Mouse (Mus musculus) layer of hippocampus, adult 8-10 months (tissue): ENCODE data around the gene Hoxa10. TPM values are rescaled to one million over a fixed set of nuclear protein-coding genes. Genes with fewer than 3 reads are reported as not detected.

ENCODE experiments used
- DNase-seq, 2 experiments: peaks; one replicate each; pipeline ENCODE4 v3.0.0; 2022; ENCODE audit warnings: low spot score in 2 of 2
- total RNA-seq, 4 experiments: library from RNA; stranded (reverse); gene quantifications; 2 replicates each; pipeline ENCODE4 v1.2.4; 2022

Hoxa10 gene
- total RNA-seq, 4 experiments from 2014 or later = not detected

DNA sequence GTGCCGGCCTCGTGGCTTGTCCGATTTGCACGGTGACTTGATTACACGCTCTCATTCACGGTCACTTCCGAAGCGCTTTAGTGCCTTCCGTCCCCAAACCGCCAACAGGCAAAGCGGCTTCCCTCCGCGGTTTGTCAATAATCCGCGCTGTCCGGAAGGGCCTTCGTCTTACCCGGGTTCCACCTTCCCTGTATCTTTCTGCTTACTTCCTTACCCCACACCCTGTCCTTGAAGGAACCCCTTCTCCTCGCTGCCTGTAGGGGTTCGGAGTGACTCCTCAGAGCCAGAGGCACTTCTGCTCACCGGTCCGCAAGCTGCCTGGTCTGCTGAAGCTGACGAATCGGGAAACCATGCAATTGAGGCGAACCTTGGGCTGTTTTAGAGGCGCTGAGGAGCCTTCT lies 5.7 kb upstream of the Hoxa10 start:
- no peak for DNase-seq

DNA sequence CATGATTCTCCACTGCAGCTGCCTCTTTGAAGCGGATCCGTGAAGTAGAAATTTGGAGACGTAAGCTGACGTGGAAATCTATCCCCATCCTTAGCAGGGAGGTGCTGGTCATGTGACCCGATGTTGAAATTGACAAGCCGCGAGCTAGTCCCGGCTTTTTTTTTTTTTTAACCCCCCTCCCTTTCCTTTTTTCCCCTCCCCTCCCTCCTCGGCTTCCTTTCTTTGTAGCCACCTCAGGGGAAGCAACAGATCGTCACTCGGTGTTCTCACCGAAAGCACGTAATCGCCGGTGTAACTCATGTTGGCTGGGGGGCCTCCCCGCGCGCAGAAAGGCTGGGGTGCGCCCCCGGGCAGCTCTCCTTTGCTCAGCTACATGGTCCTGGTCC lies 5.1 kb upstream of the Hoxa10 start, which contains the start of gene Hoxa11:
Gene Hoxa11, minus strand, starts transcription at position 54 of the 386 bp plus-strand sequence.
- DNase-seq = no peak

DNA sequence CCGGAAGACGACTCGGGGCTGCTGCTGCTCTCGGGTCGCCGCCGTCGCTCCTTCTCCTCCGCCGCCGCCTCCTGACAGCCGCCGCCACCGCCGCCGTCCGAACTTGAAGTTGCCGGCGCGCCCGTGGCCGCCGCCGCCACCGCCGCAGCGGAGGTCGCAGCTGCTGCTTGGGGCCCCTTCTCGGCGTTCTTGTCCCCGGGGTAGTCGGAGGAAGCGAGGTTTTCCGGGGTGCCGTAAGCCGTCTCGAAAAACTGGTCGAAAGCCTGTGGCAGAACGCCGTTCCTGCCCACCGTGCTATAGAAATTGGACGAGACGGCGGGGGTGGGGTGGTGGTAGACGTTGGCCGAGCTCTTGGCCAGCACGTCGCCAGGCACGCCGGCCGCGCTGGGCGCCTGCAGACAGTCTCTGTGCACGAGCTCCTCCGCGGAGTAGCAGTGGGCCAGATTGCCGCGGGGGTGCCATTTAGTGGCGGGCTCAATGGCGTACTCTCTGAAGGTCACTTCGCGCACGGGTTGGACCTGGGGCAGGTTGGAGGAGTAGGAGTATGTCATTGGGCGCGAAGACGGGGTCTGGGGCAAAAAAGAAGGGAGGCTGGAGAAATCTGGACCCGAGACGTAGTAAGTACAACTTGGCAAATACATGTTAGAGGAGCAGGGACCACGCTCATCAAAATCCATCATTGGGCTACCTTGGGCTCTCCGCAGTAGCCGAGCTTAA lies 4.5 kb upstream of the Hoxa10 start:
- DNase-seq = no peak

DNA sequence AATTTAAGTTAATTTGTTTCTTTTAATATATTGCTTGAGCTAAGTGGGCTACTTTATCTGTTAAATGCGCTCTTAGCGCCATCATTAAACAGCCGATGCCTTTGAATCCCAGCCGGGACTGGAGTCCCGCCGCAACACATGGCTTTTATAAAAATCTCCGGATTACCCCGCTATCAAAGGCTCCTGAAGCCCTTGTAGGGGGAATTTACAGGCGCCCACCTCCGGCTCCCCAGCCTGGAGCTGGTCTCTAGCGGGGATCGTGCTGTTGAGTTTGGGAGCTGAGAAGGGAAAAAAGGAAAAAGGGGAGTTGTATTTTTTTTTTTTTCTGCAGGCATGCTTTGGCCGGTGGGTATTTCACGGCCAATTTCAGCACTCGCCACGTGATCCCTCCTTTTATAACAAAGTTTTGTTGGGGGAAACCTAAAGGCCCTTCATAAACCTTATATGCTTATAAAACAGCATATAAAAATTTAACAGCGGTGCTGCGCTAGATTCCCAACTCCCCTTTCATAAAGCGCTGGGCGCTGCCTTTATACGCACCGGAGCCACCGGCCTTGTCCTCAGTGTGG lies 3.9 kb upstream of the Hoxa10 start:
- no peak for DNase-seq

DNA sequence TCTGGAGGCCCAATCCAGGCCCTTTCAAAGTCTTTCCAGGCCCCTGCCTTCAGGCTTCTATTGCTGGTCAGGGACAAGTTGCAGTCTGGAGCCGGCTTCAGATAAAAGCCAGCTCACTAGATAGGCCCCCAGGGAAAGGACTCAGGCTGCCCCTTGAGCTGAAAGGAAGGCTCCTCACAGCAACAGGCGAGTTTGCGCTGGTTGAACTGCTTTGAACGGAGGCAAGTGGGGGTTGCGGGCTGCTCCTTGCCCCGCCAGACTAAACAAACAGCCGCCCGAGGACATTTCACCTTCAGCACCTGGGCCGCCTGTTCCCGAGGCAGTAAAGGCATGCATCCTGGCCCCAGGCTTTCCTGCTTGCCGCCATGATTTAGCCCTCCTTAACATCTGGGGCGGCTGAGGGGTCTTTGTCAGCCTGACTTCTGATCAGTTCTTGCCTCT lies 3.0 kb upstream of the Hoxa10 start:
- DNase-seq = no peak

DNA sequence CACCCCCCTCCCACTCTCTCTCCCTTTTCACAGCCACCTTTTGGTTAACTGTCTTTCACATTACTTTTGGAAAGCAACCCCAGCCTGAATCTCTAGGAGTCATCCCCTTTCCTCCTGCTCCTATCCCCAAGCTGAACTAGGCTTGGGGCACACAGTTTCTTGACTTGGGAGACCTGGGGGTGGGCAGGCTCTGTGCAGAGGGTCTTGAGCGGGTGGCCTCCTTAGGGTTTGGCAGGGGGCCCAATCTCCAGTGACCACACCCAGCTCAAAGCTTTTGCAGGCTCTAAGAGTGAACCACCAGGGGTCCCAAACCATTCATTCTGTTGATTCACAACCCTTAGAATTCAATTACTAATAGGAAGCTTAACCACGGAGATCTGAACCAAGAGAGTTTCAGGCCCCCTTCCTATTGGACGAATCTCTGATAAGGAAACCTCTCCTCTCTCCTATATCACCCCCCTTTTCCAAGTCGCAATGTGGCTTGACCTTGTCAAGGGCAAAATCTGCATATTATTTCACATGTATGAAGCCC lies 2.2 kb upstream of the Hoxa10 start:
- DNase-seq = no peak

DNA sequence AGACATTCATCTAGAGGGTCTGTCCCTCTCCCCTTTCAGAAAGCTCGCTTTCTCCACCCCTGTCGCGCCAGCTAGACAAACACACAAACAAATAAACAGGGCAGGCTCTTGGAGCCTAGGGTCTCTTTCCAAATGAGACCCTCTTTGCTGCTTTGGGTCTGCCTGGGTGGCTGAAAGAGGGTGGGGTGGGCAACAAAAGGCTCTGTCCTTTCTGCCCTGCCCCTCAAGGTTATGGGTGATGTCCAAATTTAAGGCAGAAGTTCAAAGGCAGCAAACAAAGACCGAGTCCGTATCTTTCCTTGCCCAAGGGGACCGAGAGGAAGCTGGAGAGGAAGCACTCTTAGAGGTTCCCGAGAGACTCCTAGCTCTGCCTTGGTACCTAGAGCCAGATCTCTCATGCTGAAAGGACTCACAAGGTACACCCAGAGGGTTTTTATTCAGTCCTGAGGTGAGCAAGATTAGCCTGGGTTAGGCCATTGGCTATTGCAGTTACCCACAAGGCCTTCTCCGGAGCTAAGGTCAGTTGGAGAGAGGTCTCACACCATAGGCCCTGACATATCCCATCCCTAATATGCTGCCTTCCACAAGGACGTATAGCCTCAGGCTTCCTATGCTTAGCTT lies 457 bp upstream of the Hoxa10 start:
- DNase-seq = no peak

DNA sequence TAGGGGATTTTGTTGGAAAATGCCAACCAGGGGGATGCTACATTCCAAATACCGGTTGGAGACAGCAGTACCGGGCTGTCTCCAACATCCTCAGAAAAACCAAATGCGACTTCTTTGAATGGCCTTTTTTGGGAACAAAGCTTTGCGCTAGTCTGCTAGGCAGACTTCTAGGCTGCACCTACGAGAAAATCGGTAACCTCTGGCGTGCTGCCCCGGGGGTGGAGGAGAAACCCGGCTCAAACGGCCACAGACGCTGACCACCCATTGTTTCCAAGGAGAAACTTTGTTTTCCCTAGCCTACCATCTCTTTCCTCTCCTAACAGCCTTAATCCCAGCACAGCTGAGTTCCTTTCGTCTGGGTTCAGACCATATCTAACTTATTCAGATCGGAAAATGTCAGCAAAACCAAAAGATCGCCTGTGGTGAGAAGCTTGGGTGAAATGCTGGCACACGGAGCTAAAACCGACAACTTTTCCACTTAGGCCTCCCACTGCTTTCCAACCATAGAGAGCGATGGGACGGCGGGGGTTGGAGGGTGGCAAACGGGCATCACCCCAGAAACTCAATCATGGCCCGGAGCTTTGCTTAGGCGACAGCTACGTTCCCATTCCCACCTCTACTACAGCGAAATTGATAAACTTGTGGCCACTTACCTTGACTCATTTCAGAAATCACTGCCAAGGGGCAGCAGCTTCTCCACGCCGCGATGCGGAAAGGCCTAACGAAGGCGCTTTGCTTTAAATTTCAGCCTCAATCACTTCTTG lies 847 bp downstream of the Hoxa10 start:
- no peak for DNase-seq

DNA sequence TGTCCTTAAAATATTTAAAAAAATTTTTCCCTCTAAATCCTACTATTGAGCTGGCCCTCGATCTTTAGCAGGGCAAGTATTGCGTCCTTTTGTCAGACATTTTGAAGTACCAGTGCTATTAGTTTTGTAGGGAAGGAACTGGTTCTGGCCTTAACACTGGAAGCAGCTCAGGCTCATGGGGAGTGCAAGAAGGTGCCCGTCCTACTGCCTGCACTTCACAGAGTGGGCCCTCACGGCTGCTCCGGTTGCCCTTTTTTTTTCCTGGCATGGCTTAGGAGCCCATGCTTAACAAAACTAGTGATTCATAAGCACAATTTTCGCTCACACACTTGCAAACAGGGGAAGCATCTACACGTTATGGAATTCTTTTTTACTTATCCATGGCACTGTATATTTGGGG lies 1.7 kb downstream of the Hoxa10 start:
- no peak for DNase-seq

DNA sequence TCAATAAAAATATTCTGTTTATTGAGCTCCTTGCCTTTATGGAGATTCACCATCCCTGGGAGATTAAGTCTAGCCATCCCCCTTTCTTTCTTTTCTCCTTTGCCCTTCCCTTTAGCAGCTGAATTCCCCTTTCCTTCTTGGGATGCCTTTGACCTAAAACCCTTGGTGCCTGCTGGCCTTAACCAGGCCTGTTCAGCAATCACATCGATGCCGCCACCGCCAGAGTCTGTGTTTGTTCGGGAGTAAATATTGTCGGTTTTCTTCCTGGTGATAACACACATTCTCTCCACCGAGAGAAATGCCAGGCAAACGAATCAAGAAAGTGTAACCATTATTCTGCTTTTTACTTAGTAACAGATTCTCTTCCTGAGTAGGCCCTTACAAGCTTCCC lies 2.5 kb downstream of the Hoxa10 start:
- no peak for DNase-seq

DNA sequence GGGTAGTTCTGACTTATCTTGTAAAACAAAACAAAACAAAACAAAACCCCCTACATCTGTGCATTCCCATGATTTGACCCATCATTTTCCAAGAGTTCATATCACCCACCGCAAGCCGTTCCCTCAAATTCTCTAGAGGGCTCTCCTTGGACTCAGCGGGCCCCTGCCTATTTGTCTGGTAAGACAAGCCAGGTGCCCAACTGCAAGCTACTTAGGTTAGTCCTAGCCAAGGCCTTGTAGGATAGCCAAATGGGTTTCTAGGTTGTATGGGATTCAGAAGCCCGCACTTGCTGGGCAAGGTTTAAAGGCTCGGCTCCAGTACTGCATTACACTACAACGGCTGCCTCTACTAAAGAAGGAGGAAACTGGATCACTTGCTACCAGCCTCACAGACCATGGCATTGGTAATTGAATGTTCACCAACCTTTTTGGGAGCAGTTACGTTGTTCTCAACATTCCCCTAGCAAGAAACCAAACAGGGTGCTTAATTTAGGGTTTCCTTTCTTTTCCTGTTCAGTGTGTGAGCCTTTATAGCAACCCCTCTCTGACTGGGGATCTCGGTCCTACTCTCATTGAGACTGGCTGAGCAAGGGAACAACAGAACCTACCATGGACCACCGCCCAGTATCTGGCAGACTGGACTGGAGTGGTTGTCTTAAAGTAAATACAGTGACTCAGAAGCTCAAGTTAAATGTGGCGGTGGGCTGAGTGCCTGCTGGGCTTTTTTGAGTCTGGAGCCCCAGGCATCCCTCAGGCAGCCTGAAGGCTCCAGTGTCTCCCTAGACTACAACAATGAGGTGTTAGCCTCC lies 3.1 kb downstream of the Hoxa10 start:
- DNase-seq = no peak

DNA sequence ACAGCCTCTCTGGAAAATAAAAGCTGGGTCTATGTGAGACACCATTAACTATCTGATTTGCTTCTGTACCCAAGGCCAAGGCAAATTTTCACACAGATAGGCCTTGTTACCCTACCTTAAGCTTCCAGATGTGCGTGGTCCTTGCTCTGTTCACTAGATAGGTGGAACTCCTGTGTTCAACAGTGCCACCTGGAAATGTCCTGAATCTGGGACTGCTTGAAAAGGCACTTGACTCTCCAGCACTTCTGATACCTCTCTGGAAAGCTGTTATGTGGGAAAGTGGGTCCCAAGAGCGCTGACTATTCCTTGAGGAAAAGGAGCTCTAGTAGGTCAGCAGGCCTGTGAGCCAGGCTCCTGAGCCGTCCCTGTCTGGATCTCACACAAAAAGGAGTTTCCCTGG lies 3.8 kb downstream of the Hoxa10 start:
- no peak for DNase-seq

DNA sequence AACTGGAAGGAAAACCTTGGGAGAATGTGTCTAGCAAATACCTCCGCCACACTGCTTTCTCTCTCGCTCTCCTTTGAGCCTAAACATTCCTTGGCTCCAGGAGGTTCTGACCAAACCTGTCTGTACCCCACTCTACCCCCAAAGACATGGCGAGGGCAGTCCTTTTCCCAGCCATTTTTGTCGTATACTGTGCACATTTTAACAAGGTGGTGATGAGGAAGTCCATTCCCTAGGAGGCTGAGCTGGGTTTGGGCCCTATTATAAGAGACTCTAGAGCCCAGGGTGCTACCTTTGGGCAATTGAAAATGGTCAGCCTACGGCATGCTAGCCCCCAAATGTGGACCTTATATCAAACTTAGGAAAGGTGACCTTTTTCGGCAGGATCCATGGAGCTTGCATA lies 4.8 kb downstream of the Hoxa10 start:
- no peak for DNase-seq

DNA sequence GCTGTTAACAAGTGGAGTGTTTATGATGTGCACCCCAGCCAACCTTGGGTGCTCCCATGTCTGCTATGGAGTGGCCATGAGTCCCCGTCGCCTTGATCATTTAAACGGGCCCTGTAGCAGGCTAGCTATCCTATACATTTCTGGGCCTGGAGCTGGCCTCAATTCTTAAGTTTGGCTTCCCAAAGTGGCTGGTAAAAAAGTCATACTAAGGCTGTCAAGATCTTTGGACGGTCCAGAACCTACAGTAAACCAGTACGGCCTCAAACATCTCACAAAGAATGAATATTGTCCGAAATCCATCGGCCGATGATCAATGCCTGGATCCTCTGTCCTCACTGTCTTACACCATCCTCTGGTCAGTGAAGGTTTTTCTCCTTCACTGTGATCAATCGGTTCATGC lies 5.4 kb downstream of the Hoxa10 start:
- DNase-seq = no peak

DNA sequence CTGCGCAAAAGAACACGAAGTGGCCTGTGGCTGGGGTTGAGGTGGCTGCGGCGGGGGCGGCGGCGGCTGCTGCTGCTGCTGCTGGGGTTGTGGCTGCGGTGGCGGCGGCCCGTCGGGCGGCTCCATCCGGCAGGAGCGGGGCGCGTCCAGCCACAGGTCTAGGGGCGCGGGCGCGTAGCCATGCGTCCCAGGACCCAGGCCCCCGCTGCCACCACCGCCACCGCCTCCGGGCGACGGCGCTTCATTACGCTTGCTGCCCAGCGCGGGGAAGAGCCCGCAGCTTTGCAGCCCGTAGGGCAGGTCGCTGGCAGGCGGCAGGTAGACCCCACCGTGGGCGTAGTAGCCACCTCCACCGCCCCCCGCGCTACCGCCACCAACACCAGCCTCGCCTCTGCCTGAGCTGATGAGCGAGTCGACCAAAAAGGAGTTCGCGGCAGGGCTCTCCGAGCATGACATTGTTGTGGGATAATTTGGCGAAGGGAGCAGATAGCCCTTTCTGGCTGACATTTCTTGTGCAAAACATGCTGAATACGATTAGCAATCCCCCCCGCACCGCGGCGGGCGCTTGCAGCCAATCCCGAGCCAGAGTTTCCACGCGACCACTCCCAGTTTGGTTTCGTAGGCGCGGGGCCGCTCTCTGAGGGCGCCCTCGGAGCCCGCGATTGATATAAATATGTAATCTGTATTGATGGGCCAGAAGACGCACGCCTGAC lies 6.1 kb downstream of the Hoxa10 start:
- no peak for DNase-seq

DNA sequence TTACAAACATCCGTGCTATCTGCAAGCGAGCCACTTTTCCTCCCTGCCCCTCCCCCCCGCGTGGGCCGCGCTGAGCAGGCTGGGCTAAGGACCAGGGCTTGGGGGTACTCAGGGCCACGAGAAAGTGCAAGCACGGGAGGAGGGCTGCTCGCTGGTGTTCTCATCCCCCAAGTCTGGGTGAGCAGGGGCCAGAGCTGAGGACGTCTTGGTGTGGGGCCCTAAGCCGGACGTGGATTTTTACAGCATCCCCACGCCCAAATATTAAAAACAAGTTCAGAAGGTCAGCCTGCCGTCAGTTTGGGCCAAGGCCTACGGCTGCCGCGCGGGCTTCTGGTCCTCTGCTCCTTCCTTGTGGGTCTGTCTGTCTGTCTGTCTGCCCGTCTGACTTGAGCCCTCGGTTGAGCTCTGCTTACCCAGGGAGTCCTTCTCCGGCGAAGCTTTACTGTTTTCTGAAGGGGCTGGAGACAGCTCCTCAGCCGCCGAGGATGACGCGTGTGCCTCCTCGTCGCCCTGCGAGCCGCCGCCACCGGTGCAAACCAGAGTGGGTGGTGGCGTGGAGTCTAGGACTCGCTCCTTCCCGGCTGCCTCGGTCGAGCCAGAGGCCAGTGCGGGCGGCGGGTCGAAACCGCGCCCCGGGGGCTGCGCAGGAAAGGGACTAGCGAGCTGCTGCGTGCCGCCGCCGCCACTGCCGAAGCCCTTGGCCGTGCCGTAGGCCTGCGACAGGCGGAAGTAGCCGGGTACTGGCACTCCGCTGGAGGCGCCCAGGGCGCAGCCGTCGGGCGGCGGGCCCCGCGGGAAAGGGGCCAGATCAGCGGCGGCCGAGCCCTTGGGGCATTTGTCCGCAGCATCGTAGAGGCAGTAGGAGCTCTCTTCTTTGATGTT lies 6.9 kb downstream of the Hoxa10 start:
- DNase-seq = no peak

DNA sequence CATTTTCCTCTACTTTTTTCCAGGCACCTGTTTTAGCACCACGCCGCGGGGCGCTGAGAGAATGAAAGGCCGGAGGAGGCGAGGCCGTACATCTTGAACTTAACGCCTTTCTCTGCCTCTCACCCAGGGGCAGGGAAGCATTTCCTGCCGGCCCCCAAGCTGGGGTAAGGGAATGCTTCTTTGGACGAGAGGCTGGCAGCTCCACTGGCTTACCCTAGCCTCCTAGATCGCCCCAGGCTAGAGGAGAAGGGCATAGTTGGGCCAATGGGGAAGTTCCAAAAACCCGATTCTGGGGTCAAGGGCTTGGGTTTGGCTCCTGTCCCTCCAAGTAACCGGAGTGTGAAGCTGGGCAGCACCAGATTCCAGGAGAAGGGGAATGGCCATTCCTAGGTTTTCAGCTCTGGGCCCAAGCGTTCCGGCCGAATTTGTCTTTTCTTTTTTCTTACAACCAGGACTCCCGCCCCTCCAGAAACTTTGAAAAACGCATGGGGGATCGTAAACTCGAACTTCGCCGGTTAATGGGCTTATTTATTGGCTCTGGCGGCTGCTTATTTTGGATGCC lies 7.6 kb downstream of the Hoxa10 start:
- DNase-seq = no peak

DNA sequence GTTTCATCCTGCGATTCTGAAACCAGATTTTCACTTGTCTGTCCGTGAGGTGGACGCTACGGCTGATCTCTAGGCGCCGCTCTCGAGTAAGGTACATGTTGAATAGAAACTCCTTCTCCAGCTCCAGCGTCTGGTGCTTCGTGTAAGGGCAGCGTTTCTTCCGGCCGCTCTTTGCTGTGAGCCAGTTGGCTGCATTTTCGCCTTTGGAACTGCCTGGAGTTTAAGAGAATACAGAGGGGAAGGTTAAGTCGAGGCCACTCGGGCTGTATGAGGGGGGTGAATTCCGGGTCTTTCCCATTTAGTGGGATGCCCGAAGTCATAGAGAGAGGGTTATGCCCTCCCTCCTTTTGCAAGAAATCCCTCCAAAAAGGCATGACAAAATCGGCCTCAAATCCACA lies 8.1 kb downstream of the Hoxa10 start:
- DNase-seq = no peak
